Mouse (Mus musculus) ES-E14 (cell line): ENCODE measurements around the gene Zbtb37. TPM values are rescaled to one million over a fixed set of nuclear protein-coding genes. Genes with fewer than 3 reads are reported as not detected.
A peak's percentile ranks its signal among the peaks of the same experiment; 100 is the strongest.

Experiments used
- DNase-seq: peaks from one replicate; pipeline ENCODE4 v3.0.0-alpha.2; 2013; ENCODE audit warnings: low read depth, low spot score
- H3K27ac ChIP-seq: 2 replicates; pipeline ENCODE4 v1.5.1; 2012; ENCODE audit warnings: low read depth, mild to moderate bottlenecking, low read length, moderate library complexity, mixed read lengths; ENCODE audit not compliant: poor library complexity, insufficient read depth, severe bottlenecking
- H3K36me3 ChIP-seq: 2 replicates; pipeline ENCODE4 v1.6.1; 2012; ENCODE audit warnings: mild to moderate bottlenecking, low read length, moderate library complexity, mixed read lengths; ENCODE audit not compliant: control insufficient read depth, poor library complexity, insufficient read depth, severe bottlenecking
- H3K4me1 ChIP-seq, 2 experiments: fragments of 150-350 bp in 1 of 2; sonication (generic) in 1 of 2; 2 replicates each; pipeline ENCODE4 v1.6.1; 2012; ENCODE audit warnings: low read length in 2 of 2, mild to moderate bottlenecking in 1 of 2, mixed read lengths in 1 of 2; ENCODE audit not compliant: control insufficient read depth in 2 of 2, insufficient read depth in 2 of 2, poor library complexity in 1 of 2
- H3K4me3 ChIP-seq, 2 experiments: fragments of 150-350 bp in 1 of 2; sonication (generic) in 1 of 2; 2 replicates each; pipeline ENCODE4 v1.5.1; 2012; ENCODE audit warnings: low read length in 2 of 2, low read depth in 1 of 2, mild to moderate bottlenecking in 1 of 2, mixed read lengths in 1 of 2; ENCODE audit not compliant: insufficient read depth in 1 of 2, poor library complexity in 1 of 2, severe bottlenecking in 1 of 2
- H3K9ac ChIP-seq: 2 replicates; pipeline ENCODE4 v1.6.1; 2012; ENCODE audit warnings: low read depth, mild to moderate bottlenecking, low read length, mixed read lengths; ENCODE audit not compliant: poor library complexity, insufficient read depth, severe bottlenecking
- H3K9me3 ChIP-seq: fragments of 150-350 bp; sonication (generic); 2 replicates; pipeline ENCODE4 v1.6.1; 2012; ENCODE audit warnings: low read depth, mild to moderate bottlenecking, low read length; ENCODE audit not compliant: control insufficient read depth, insufficient read depth
- CHD2 ChIP-seq: IDR thresholded peaks from 2 replicates; pipeline ENCODE4 v1.6.1; 2014; ENCODE audit warnings: mild to moderate bottlenecking, low read depth, low read length, inconsistent platforms
- HCFC1 ChIP-seq: IDR thresholded peaks from 2 replicates; pipeline ENCODE4 v1.6.1; 2012; ENCODE audit warnings: low read length, inconsistent platforms, borderline replicate concordance; ENCODE audit not compliant: insufficient read depth
- MAFK ChIP-seq: IDR thresholded peaks from 2 replicates; pipeline ENCODE4 v1.6.1; 2014; ENCODE audit warnings: mild to moderate bottlenecking, low read depth, low read length, inconsistent platforms; ENCODE audit not compliant: insufficient read depth
- ZC3H11A ChIP-seq: IDR thresholded peaks from 2 replicates; pipeline ENCODE4 v1.6.1; 2012; ENCODE audit warnings: low read depth, mild to moderate bottlenecking, inconsistent platforms, low read length, borderline replicate concordance
- ZNF384 ChIP-seq: IDR thresholded peaks from 2 replicates; pipeline ENCODE4 v1.6.1; 2012; ENCODE audit warnings: low read depth, low read length, inconsistent platforms
- in situ Hi-C, 2 experiments: fragments of 600-800 bp; cut with MboI; formaldehyde crosslinking; loops; one replicate each; pipeline ENCODE4 v1.15.1; 2025; ENCODE audit warnings: low sequenced_read_pairs in 2 of 2, inconsistent platforms in 1 of 2; ENCODE audit not compliant: unreplicated experiment in 2 of 2
- total RNA-seq: library from RNA; depleted of rRNA; stranded (reverse); fragments of 300-350 nt; gene quantifications from 2 replicates; pipeline ENCODE4 v1.2.3, GENCODE M21; 2012

The Zbtb37 gene
- total RNA-seq, 1 experiment: 13.0 TPM

DNA sequence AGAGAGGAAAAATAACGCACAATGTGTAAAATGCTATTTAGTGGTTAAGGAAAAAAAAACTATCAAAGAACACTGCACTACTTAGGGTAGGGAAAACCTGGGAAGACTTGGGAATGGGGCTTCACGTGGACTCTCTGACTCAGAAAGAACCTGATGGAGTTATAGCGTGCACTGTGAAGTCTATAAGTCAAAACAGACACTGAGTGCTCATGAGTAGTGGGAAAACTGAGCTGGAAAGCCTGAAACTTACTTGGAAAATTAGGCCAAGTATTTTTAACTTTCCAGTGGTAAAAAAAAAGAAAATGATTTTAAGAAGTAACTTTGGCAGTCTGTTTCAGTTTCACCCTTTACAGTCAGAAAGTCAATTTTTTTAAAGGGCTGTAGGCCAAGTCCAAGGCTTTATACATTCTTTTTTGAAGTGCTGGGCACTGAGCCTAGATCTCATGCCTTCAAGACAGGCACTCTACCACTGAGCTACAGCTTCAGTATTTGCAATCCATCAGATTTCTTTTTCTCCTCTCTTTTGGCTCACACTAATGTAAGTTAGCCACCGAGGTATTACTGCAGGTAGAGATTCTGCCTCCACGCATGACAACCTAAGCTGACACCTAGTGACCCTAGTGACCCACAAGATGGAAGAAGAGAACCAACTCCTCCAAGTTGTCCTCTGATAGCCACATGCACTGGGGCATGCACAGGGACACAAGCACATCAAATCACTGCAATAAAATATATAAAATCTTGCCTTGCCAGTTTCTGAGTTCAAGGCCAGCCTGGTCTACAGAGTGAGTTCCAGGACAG is 9.0 kb downstream of the Zbtb37 start:
- in situ Hi-C loops: no loop called here
- Histone ChIP-seq H3K27ac (no peak overlapping the region), H3K36me3 (no peaks in the 10 kb centered on the region; the same call in none of the 2 replicates), H3K9ac (no peak overlapping the region), H3K4me3 (no peak overlapping the region), H3K9me3 (no peaks in the 10 kb centered on the region), H3K4me1 (no peaks in the 10 kb centered on the region; a peak in 1 of 4 replicates)
- TF ChIP-seq ZC3H11A: no peak
- DNase-seq: no peak

DNA sequence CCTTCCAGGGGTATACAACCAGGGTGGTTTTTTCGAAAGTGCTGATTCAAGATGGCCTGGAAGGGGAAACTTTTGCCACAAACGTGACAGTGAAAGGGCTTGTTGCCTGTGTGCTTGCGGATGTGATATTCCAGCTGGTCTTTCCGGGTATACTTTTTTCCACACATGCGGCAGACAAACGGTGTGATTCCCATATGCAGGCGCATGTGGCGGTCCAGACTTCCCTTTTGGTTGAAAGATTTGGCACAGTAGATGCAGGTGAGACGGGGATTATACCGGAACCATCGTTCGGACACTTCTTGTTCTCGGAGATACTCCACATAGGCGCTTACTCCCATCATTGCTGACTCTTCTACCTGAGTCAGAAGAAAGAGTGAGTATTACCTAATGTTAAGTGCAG is 14.6 kb downstream of the Zbtb37 start:
- peaks cover 6% of the 10 kb centered on the region for H3K36me3 ChIP-seq
- DNase-seq: no peak
- H3K9ac ChIP-seq: 0 out of 2 replicates have a peak overlapping the region, but pooled peaks have one; percentile 18
- no peak for TF ChIP-seq CHD2
- no peak for TF ChIP-seq ZC3H11A
- no peak for TF ChIP-seq ZNF384
- TF ChIP-seq MAFK: no peak
- TF ChIP-seq HCFC1: no peak
- H3K27ac ChIP-seq: no peak overlapping the region
- H3K9me3 ChIP-seq: no peaks in the 10 kb centered on the region
- no peaks in the 10 kb centered on the region for H3K4me1 ChIP-seq
- in situ Hi-C loops: no loop called here
- H3K4me3 ChIP-seq: peak overlapping the region in 1 of 2 experiments; percentile 40; a peak in 1 of 4 replicates

DNA sequence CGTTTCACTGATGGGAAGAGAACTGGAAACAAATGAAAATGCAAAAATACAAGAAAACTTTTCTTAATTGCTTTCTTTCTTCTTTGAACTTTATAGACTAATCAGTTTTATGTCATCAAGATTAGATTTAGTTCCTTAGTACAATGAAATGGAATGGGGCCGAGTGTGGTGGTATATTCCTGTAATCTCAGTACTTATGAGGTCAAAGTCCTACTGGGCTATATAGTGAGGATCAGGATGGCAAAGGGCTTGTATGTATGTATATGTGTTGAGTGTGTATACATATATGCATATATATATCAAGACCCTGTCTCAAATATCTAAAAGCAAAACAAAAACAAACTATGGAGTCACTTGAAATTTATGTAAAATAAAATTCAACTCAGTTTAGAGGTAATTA is 18.3 kb downstream of the Zbtb37 start:
- Histone ChIP-seq H3K27ac (no peak overlapping the region), H3K4me3 (no peak overlapping the region), H3K9me3 (no peaks in the 10 kb centered on the region), H3K36me3 (peaks cover 6% of the 10 kb centered on the region), H3K9ac (no peak overlapping the region), H3K4me1 (0 out of 4 replicates have a peak, but pooled peaks cover 0 to 1% of the 10 kb centered on the region in 2 experiments)
- no peak for DNase-seq
- in situ Hi-C loops: no loop called here
- TF ChIP-seq HCFC1 (no peak), MAFK (no peak), ZNF384 (no peak), CHD2 (no peak), ZC3H11A (no peak)

GRCm38 (mm10) chr1:161010436-161010835 is 24.2 kb downstream of the Zbtb37 start:
- DNase-seq: no peak

More at GRCm38 (mm10) chr1:161010436-161010835, 24.2 kb downstream of the Zbtb37 start:
- Histone ChIP-seq H3K4me1 (peaks cover 4 to 5% of the 10 kb centered on the region in 2 experiments; a peak in 1 of 4 replicates), H3K9me3 (no peaks in the 10 kb centered on the region), H3K27ac (no peak overlapping the region), H3K36me3 (peaks cover 4% of the 10 kb centered on the region), H3K4me3 (no peak overlapping the region), H3K9ac (no peak overlapping the region)
- in situ Hi-C loops: no loop called here
- TF ChIP-seq HCFC1: no peak
- TF ChIP-seq MAFK: no peak
- no peak for TF ChIP-seq ZC3H11A
- TF ChIP-seq ZNF384: no peak
- no peak for TF ChIP-seq CHD2
